Mouse (Mus musculus) B cell, adult (primary cell): ENCODE results near the gene Vmn1r212. TPM values are rescaled to one million over a fixed set of nuclear protein-coding genes. Genes with fewer than 3 reads are reported as not detected.

ENCODE experiments used
- total RNA-seq: library from RNA; stranded (reverse); gene quantifications from 4 replicates; pipeline ENCODE4 v1.2.4, GENCODE M21; 2023; ENCODE audit not compliant: inconsistent age

Gene Vmn1r212
- not detected in 4 replicates for total RNA-seq

GRCm38 (mm10) chr13:22884105-22884504, at the start of gene Vmn1r212:
Vmn1r212 (minus strand) TSS chr13:22884205.

GRCm38 (mm10) chr13:22857461-22857860, 26.5 kb downstream of the Vmn1r212 start, which contains the start of gene Vmn1r211:
Vmn1r211 (minus strand) TSS chr13:22857561.

Other genes with a start within 250 kb of the Vmn1r212 start
- not detected in 4 replicates for gene Vmn1r207-ps, start 154.6 kb downstream of the Vmn1r212 start, total RNA-seq
- gene Vmn1r208, start 106.8 kb downstream of the Vmn1r212 start, total RNA-seq: not detected in 4 replicates
- 0.10 TPM in 1 of 4 replicates, not detected in the others for gene Vmn1r209, start 74.5 kb downstream of the Vmn1r212 start, total RNA-seq
- gene Vmn1r210, start 52.9 kb downstream of the Vmn1r212 start, total RNA-seq: not detected in 4 replicates
- not detected in 4 replicates for gene Vmn1r211, start 26.6 kb downstream of the Vmn1r212 start, total RNA-seq
- gene Vmn1r213, start 123.5 kb upstream of the Vmn1r212 start, total RNA-seq: not detected in 4 replicates
- gene Vmn1r214, start 146.2 kb upstream of the Vmn1r212 start, total RNA-seq: not detected in 4 replicates
- gene Vmn1r215, start 183.8 kb upstream of the Vmn1r212 start, total RNA-seq: not detected in 4 replicates
- not detected in 4 replicates for gene Vmn1r217, start 234.0 kb upstream of the Vmn1r212 start, total RNA-seq
- not detected in 4 replicates for gene Vmn1r218, start 248.9 kb upstream of the Vmn1r212 start, total RNA-seq